Mouse (Mus musculus): ENCODE data around the gene Evi5.
A peak's percentile ranks its signal among the peaks of the same experiment; 100 is the strongest.

Gene Evi5

DNA sequence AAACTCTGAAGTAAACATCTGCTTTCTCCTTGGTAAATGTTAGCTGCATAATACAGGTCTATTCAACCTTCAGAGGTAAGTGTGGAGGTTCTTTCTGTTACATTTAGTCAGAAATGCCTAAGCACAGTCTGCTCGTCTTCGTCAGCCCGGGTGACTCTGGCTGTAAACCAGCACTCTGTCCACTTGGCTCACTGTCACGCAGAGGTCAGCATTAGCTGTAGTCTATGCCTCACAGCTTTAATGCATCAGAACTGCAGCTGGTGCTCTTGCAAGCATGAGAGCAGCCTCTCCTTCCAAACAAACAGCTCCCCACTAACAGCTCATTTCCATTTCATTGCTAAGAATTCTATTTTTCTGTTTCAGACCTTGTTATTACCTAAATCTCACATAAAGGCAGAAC is 67.4 kb downstream of the Evi5 start:
- DNase-seq (ENCODE audit: low read depth) = no peak

DNA sequence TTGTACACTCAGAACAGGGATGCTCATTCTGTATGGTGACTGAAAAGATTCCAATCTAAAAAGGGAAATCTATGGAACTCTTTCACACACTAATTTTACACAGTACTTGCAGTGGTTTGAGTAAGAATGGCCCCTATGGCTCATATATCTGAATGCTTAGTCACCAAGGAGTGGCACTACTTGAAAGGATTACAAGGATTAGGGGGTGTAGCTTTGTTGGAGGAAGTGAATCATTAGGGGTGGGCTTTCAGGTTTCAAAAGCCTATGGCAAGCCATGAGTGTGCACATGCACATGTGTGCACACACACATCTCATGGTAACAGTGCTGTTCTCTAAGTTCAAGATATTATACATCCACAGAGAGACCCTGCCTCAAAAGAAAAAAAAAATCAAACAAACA is 72.3 kb downstream of the Evi5 start:
- DNase-seq (ENCODE audit: low read depth) = no peak

GRCm38 (mm10) chr5:107801234-107801633 is 73.7 kb downstream of the Evi5 start:
- no peak for DNase-seq (ENCODE audit: low read depth)

DNA sequence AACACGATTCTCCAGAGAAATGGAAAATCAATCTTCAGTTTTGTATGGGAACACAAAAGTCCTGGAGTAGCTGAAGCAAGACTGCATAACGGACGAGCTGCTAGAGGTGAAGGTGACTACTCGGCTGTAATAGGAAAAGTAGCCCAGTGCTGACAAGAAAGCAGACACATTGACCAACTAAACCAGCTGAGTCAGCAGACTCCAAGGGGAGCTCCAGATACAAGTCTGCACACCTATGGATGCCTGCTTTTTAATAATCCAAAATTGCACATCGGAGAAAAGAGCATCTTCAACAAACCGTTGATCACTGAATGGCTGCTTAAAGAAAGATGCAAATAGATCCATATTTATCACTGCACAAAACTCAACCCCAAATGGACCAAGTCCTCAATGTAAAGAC is 76.6 kb downstream of the Evi5 start:
- DNase-seq (ENCODE audit: low read depth) = no peak

GRCm38 (mm10) chr5:107793927-107794326 is 81.0 kb downstream of the Evi5 start:
- peak; percentile 10 for DNase-seq (ENCODE audit: low read depth)

DNA sequence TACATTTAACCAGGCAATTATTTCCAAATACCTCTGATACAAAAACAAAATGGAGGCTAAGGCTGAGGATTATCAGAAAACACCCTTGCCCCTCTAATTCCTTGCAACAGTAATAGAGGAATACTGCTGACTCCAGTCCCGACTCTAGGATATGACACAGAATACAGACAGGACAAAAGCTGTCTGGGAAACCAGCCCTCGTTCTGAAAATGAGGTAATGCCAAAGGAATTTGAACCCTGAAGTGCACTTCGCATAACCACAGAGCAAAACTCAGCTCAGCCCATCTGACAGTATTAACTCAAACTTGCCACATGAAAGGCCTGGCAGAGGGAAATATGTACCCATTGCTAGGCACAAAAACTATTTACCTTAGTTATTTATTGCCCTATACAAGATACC is 81.6 kb downstream of the Evi5 start:
- no peak for DNase-seq (ENCODE audit: low read depth)

- DNase-seq (ENCODE audit: low read depth) = no peak
Observed at GRCm38 (mm10) chr5:107792516-107792915, 82.4 kb downstream of the Evi5 start.

DNA sequence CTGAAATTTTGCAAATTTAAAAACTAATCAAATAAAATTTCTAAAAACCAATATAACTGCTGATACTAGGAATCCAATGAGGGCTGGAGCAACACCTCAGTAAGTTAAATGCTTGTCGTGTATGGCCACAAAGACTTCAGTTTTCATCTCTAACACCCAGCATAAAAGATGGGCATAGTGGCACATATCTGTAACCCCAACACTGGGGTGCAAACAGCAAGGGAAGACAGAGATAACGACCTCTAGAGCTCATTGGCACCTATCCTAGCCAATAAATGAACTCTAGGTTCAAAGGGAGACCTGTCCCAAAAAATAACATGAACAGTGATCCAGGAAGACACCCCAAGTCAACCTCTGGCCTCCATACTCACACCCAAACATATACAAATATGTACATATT is 82.9 kb downstream of the Evi5 start:
- peak; percentile 7 for DNase-seq (ENCODE audit: low read depth)

DNA sequence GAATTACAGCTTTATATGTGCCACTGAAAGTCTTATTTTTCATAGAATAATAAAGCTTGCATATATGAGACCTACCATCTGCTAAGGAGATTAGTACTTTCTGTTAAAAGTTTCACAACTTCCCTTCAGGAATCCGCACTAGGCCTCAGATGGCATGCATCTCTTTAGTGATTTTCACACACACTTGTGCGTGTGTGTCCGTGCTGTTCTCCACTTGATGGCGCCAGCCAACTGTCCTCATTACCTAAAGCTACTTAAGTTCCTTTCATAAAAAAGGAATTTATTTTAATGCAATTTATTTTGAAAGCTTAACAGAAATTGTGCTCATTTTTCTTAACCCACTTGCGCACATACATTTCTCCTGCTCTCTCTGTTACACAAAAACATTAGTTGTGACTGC is 85.4 kb downstream of the Evi5 start:
- peak; percentile 13 for DNase-seq (ENCODE audit: low read depth)

DNA sequence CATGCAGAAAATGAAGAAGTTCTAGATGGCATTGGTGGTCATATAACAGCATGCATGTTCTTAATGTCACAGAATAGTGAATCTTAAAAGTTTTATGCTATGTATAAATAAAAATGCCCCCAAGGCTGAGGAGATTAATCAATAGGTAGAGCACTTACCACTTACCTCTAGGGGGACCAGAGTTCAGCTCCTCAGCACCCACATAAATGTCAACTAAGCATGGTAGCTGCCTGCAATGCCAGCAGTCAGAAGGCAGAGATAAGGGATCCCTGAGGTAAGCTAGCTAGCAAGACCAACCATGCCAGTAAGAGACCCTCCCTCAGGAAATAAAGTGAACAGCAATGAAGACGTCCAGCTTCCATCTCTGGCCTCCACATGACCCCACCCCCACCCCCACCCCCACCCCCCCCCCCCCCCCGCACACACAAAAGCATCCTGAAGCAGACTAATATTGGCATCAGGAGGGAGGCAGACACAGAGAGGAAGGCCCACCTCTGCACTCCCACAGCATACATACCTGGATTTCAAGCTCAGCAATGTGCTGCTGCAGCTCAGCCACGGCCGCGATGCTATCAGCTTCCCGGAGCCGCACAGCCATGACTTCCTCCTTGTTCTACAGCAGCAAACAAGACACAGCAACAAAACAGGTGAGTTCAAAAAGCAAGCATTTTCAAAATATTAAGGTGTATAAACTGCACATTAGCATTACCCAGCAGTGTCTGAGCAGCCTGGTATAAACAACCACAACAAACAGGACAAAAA is 87.0 kb downstream of the Evi5 start:
- no peak for DNase-seq (ENCODE audit: low read depth)

DNA sequence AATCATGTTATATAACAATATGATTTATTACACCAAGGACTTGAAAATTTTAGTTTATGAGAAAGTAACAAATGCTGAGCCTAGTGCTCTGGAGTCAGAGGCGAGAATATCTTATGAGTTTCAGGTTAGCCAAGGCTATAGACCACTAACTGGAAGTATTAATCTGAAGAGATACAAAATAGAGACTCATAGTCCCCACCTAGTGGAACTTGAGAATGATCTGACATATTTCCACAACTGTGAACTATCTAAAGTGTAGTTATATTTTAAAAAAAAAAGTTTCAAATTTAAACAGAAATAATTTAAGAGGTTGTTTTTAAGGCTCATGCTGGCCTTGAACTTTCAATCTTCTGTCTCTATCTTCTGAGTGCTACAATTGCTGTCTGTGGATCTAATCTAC is 92.5 kb downstream of the Evi5 start:
- DNase-seq (ENCODE audit: low read depth) = no peak

- DNase-seq (ENCODE audit: low read depth) = no peak
Observed at GRCm38 (mm10) chr5:107778763-107779162, 96.1 kb downstream of the Evi5 start.

DNA sequence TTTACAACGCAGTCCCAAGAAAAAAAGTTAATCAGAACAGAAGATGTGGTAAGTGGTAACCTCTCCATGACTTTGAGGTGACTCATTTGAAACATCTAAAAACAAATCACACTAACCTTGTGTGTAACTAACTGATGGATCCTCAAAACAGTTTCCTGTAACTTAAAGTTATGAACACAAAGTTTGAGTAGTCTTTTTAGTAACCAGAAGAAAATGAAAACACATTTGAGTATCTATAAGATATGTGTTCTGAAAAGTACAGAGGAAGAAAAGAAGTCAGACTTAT is 97.4 kb downstream of the Evi5 start:
- DNase-seq (ENCODE audit: low read depth) = no peak

- DNase-seq (ENCODE audit: low read depth) = no peak
Observed at GRCm38 (mm10) chr5:107776777-107777544, 97.9 kb downstream of the Evi5 start.

DNA sequence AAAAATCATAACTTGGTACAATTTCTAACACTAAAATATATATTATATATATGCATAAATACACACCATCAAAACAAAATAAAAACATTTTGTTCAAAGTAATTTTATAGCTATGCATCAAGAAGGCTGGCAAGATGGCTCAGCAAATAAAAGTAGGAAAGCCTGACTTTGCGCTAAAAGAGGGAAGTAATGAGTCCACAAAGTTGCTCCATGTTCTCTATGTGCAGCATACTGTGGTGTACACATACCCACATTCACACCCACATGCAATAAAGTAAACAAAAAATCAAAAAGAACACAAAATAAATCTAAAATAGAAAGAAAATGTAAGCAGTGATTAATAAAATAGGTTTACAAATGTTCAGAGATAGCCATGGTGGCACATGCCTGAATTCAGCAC is 99.0 kb downstream of the Evi5 start:
- no peak for DNase-seq (ENCODE audit: low read depth)

DNA sequence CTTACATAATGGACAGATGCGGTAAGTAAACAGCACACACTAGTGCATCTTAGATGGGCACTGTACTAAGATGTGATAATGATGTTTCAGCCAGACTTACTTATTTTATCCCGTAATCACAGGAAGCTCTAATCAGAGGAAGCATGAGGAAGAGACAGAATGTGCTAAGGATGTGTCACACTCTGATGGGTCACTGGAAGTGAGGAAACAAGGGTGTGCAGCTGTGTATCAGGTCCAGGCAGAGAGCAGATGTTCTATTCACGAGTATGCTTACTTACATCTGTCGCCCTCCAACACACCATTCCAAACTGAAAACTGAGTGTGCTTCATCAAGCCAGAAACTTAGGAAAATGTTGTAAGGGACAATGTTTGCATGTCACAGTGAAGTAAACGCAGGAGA is 102.9 kb downstream of the Evi5 start:
- no peak for DNase-seq (ENCODE audit: low read depth)

GRCm38 (mm10) chr5:107768224-107768623 is 106.7 kb downstream of the Evi5 start:
- no peak for DNase-seq (ENCODE audit: low read depth)

DNA sequence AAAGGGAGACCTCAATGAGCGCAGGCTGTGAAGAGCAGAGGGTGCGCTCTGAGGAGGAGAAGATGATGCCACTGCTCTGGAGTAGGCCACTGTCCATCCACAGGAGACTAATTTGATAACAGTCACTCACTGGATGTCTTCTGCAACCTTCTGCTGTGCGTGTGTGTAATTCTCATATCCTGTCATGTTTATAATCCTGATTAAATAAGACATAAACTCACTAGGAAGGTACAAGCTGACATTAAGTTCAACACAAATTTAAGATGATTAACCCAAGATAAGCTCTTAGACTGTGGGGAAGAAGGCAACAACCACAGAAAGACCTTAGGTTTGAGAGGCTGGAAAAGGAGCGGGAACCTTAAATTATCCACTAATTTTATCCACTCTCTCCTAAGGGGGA is 109.0 kb downstream of the Evi5 start:
- no peak for DNase-seq (ENCODE audit: low read depth)

- DNase-seq (ENCODE audit: low read depth) = no peak
Observed at GRCm38 (mm10) chr5:107764486-107764885, 110.4 kb downstream of the Evi5 start.

- no peak for DNase-seq (ENCODE audit: low read depth)
Observed at GRCm38 (mm10) chr5:107763674-107764073, 111.2 kb downstream of the Evi5 start.

DNA sequence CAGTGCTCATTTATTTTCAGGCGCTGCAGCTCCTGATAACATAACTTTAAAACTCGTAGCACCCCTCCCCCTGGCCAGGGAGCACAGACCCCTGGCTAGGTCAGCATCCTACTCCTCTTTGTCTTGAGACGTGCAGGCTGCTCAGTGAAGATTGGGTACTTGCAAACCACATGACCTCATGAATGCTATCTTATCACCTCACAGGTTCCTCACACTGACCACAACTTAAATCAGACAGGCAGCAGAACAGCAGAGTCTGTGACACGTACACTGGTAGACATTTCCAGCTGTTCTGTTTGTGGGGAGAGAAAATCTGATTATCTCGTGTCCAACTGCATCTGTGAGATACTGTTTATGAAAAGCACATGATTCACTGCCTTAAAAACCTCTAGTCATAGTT is 115.8 kb downstream of the Evi5 start:
- DNase-seq (ENCODE audit: low read depth) = peak; percentile 81

DNA sequence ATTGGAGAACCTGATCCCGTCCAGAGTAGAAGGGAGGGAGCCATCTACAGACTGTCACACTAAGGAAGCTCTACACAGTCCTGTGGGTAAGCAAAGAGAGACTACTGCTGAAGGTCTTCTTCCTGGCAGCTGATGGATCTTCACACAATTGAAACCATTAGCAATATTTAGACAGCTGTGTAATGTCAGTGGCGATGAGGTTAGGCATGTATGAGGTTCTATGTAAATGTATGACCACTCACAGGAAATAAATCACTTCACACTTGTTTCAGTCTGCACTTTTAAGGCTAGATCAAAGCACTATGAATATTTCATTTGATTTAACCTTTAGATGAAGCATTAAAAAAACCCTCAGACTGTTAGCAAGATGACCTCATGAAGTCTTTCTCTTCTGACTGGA is 118.8 kb downstream of the Evi5 start:
- no peak for DNase-seq (ENCODE audit: low read depth)

DNA sequence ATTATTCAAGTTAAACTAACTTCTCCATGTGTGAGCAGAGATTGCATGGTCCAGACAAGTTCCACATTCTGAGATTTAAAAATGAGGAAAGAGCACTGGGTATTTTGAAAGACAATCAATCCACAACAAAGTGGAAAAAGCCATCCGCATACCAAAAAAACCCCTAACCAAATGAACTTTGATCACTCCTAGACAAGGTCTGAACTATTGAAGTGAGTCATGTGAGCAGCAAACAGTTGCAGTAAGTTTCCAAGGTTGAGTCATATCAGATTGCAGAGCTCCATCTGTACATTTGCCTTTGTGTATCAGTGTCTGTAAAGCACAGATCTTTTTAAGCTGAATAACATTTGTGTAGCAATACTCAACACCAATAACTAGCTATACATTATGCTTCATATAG is 120.2 kb downstream of the Evi5 start:
- DNase-seq (ENCODE audit: low read depth) = no peak

DNA sequence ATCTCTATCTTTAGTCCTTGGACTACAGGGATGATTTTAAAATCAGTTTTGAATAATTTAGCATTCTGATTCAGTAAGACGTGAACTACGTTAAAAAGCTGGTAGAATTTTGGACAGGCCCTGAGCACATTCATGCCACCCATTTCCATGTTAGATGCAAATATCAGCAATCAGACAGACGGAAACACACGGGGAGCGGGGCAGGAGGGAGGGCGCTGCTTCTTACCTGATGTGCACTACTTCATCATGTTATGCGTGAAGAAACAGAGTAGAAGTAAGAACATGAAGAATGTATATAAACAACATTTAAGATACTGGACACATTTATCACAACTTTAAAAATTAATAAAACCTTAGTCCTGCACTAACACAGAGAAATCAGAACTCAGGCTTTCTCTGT is 121.3 kb downstream of the Evi5 start:
- no peak for DNase-seq (ENCODE audit: low read depth)

Measured in c-Kit-positive CD71-positive TER-119-negative erythroid progenitor cells, embryonic 14.5 days (primary cell).